Mouse (Mus musculus) left cerebral cortex, postnatal 25 days (tissue): ENCODE measurements at regions not wholly inside any gene's neighbourhood (a gene's known extent, or its start where the extent isn't known, plus 50 kb on each side); places are given as distances from the start of the nearest gene placed in this dataset.

Experiments used
- DNase-seq, 2 experiments: peaks; one replicate each; pipeline ENCODE4 v3.0.0; 2022; ENCODE audit warnings: low spot score in 2 of 2, mixed read lengths in 1 of 2
- intact Hi-C: fragments of 180-260 bp; cut with DNase I; formaldehyde crosslinking; loops from one replicate; pipeline ENCODE4 v1.15.1; 2025

DNA sequence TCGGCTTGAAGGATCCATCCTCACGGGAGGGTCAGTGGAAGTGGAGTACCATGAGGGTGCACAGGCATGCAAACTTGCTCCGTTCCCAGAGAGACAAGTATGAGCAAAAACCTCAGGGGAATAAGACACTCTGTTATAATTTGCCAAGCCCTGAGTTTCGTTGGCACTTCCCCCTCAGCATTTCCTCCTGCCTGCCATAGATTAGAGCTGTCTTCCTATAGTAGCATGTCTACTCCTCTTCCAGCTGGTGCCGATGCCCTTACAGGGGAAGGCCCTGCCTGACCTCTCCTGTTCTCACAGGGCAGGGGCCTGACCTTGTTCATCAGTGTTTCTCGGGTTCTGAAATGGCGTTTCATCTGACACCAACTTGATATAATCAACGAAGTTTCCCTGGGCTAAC lies 611.9 kb upstream of the Nrp1 start:
- intact Hi-C loops, result no loop called here
- DNase-seq, result no peak

DNA sequence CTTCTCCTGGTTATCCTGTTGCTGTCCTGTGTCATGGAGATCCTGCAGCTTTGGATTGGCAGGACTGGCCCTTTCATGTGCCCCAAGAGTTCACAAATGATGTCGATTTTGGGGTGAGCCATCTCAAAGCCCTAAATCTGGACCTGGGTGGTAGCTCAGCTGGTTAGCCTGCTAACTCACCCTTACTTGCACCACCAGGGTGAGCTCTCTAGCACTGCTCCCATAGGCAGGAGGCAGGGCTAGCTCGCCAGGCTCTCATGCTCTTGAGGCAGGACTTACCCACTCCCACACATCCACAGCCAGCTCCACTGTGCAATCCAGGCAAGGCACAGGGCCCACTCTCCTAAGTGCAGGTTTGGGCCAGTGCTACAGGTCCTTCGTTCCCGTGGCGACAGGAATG lies 605.5 kb upstream of the Nrp1 start:
- intact Hi-C loops, result no loop called here
- DNase-seq, result no peak

DNA sequence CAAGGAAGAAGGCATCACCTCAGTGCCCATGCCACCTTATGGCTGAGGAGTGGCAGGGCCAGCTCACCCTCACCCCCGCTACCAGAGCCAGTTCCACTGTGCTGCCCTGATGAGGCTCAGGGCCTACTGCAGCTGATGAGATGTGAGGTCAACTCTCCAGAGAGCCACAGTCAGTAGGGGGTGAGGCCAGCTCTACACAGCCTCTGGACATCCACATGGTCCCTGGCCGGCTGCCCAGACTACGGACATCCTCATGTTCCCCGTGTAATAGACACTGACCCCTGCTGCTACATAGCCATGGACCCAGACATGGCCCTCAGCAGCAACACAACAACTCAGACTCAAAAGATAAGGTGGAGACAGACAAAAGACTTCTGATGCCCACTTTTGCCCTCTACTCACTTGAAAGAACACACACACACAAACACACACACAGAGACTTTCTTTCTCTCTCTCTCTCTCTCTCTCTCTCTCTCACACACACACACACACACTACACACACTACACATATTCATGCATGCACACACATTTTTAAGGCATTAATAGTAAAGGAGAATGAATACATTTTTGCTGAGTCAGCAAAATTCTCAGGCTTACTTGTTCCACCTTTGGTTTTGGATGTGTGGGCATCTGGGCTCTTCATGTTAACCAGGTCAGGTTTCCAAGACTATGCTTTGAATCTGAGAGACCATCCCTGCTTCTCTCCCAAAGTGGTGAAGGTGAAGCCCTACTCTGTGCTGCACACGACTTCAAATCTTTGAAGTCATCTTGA lies 604.4 kb upstream of the Nrp1 start:
- no peak for DNase-seq
- intact Hi-C loops, result no loop called here

DNA sequence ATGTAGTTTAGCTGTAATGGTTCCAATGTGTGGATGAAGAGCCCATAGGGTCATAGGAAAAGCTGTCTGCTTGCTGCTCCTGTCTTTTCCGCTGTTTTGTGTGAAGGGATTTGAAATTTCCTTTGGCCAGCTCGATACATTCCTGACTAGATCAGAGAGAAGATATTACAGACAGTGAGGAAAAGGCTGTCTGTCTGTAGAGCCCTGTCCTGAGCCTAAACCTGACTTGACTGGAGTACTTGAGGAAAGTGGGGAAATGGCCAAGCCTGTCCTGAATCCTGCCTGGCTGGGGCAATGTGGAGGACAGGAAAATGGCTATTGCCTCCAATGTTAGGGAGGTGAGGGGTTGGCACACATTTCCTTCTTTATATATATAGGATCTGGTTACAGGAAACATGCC lies 601.0 kb upstream of the Nrp1 start:
- DNase-seq, result no peak
- intact Hi-C loops, result no loop called here

DNA sequence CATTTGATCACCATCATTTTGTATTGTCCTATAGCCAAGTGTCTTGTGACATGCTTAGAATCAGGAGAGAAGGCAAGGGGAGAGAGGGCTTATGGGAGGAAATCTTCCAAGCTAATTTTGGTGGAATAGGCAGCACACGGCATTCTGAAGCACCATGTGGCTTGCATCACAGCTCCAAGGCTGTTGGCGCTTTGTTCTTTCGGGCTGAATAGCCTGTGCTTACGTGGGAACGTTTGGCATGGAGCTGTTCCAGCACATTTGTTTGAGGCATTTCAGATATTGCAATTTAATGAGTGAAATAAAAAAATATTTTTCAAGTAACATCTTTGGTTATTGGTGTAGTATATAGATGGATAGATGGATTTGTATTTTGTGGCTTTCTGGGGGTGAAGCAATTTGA lies 598.5 kb upstream of the Nrp1 start:
- no peak for DNase-seq
- intact Hi-C loops, result no loop called here

DNA sequence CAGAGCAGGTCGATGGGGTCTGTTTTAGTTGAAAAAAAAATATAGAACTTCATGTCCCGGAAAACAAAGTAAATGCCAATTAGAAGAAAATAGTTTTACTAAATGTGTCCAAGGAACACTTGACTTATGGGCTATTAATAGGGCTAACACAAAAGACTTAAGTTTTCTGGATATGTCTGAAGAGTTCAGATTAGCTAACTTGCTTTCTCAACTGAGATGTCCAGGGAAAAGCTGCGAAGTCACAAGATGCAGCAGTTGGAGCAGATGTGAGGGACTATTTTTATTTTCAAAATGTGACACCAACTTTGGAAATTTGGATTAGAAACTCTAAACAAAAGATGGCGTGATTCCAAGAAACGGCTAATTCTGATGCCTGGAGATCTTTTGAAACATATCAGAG lies 593.2 kb upstream of the Nrp1 start:
- no peak for DNase-seq
- intact Hi-C loops, result no loop called here

DNA sequence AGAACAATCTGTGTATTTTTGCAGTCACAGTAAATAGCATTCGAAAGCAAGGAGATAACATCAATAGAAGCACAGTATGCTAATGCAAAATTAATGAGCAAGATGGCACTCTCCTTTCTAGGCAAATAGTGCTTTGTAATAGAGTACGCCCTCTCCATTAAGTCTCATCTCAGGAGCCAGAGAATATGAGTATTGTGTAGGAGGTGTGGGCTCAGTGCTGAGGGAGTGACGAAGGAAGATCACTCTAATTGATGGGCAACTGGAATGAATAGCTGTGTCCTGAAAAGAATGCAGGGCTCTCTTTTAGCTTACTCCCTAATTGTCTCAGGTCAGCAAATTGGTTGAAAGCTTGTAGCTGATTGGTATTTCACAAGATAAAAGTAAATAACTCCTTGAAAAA lies 590.1 kb upstream of the Nrp1 start:
- intact Hi-C loops, result no loop called here
- no peak for DNase-seq

DNA sequence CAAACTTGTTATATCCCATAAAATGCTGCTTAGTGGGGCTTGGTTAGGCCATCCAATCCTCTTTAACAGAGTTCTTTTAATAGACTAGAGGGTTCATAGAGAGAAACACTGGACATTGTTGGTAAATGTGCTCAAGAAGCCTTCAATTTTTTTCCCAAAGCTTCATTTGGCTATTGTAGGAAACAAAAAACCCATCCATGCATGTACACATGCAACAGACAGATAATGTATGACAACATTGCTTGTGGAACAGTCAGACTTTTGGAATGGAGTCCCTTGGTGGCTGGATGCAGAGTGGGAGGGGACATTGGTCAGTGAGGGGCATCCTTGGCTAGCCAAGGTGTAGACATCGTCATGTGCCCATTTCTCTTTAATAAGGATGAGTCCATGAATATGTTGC lies 588.8 kb upstream of the Nrp1 start:
- DNase-seq, result no peak
- intact Hi-C loops, result no loop called here

DNA sequence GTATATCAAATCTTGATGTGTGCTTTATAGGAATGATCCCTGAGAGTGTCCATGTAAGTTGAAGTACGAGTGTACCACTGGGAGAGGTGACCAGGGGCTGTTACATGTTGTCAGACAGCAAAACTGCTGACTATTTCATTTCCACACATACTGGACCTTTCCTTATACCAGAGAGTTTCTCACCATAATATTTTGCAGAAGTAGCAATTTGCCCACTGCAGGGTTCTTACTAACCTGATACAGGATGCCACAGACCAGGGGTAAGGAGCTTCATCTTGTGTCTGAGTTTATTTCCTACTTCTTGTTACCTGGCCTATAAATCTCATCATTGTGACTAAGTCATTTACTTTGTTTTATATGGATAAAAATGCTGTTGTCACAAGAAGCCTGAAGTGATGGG lies 586.6 kb upstream of the Nrp1 start:
- intact Hi-C loops, result no loop called here
- DNase-seq, result no peak

DNA sequence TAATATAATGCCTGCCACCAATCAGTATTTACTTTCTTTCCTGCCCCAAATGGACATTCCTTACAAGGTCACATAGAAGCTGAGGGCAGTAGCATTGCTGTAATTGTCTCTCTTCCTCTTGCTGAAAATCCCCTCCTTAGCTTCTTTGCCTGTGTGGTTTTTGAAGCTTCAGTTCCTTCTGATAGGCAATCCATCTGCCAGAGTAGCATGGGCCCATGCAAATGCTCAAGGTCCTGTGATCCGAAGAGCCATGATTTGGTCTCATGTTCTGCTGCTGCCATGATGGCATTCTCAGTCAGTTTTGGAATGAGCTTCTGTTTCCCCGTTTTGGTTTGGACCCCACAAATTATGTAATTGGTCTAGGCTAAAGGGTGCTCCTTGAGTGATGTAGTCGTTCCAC lies 586.0 kb upstream of the Nrp1 start:
- no peak for DNase-seq
- intact Hi-C loops, result no loop called here

DNA sequence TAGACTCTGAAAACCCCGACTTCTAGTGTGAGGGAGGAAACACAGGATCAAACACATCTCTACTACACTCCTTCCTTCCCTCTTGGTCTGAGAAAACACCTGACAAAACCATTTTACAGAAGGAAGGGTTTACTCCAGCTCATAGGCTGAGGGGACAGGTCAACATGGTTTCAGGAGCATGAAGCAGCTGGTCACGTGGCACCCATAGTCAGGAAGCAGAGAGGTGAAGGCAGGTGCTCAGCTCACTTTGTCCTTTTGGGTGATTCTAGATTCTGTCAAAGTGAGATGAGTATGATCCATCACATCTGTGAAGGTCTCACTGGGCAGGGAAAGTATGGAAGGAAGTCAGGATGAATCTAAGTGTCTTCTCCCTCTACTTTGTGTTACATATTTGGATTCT lies 585.5 kb upstream of the Nrp1 start:
- intact Hi-C loops, result no loop called here
- DNase-seq, result no peak

DNA sequence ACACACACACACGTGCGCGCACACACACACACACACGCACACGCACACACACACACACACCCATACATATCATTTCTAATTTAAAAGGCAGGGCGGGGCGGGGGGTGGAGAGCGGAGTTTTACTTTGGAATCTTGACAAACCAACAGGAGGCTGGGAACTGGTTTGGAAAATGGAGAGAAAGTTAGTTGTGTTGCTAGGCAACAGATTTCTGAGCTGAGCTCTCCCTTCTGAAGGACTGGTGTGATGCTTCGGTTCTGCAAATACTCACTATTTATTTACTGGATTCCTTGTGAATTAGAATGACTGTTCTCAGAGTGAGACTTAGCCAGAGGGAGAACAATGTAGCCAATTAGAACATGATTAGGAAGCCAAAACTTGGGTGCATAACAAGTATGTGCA lies 583.8 kb upstream of the Nrp1 start:
- DNase-seq, result peak; percentile 31 to 75
- intact Hi-C loops, result no loop called here

DNA sequence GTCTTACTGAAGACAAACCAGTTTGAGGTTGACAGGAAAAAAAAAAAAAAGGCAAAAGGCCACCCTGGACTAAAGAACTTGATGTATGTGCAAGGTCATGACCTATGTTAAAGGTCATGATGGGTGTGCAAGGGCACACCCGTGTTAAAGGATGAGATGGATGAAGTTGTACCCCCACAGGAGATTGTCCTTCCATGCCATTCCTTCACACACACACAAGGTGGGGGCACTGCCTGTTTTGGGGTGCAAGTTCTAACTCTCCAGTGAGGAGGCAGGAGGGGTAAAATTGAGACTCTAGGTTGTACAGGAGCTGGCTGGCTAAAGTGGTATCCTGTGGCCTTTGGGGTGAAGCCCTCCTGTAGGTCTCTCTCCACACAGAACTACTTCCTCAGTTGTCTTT lies 583.2 kb upstream of the Nrp1 start:
- DNase-seq, result no peak
- intact Hi-C loops, result no loop called here

DNA sequence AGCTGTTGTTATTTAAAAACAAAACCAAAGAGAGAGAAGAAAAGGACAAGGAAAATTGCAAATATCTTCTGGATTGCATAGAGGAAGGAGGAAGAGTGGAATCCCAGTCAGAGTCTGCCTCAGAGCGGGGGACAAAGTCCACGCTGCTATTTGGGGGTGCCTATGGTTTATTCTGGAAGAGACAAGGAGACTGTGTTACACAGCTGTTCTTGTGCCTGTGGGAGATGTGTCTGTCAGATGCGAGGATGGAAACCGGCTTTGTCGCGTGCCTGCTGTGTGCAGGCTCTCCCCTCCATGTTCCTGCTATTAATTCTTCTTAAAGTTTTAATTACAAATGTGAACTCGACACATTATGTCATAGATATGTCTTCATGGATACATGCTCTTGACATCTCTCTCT lies 582.7 kb upstream of the Nrp1 start:
- intact Hi-C loops, result no loop called here
- peak in 1 of 2 experiments; percentile 36 for DNase-seq

DNA sequence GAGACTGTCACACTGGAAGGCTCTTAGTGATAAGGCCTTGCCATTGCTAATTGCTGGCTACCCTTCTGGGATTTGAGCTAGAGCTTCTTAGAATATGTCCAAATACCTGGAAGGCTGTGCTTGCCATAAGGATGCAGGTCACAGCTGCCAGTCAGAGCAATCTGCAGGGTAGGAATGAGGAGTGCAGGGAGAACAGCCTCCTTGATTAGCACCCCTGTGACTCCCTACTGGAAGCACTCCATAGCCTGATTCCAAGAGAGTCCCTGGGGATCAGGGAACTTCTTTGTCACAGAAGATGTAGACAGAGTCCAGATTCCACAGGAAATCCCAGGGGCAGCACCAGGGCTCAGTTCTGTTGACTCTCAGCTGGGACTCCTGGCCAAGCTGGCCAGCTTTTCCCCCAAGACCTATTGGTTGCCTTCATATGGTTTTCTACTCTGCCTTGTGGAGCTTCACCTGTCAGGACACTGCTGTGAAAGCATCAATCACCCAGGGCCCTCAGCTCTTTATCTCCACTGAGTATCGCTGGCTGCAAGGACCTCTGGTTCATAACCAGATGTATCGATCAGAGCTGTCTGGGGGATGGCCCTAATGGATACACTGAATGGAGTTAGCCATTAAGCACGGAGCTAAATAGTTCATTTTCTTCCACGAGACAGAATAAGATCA lies 579.9 kb upstream of the Nrp1 start:
- intact Hi-C loops, result no loop called here
- no peak for DNase-seq

DNA sequence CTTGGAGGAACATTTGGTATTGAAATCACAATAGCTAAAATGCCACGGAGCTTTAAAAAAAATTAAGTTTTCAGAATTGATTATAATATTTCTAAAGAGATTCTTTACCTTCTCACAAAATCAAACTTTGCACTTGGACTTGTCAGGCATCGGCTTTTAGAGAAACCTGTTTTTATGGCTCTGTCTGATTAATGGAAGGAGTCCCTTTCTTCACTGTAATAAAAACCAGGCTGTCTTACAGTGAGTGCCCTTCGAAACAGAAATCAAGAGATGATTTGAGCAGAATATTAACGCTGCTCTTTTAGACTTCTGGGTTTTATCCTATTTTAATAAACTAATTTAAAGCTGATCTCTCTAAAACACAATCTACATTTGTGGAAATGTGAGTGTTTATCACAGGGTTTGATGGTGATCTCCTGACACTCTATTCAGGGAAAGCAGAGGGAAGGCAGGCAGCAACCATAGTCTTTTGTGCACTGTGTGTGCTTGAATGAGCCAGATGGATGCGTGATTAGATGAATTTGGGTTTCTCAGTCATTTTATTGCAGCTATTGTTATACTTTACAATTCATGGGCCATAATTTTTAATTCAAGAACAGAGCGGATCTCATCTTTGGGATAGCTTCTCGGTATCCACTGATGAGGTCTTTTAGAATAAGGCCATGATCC lies 579.2 kb upstream of the Nrp1 start:
- DNase-seq, result no peak
- intact Hi-C loops, result no loop called here

DNA sequence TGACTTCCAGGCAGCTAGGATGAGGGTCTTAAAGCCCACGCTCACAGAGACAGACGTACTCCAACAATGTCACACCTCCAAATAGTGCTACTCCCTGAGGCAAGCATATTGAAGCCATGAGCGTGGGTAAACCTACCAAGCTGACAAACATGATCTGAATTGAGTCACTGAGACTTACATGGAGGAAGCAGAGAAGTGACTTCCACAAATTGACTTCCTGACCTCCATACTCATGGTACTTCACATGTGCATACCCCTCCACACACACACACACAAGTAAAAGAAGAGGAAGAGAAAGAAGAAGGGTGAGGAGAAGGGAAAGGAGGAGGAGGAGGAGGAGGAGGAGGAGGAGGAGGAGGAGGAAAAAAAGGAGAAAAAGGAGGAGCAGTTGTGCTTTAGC lies 577.8 kb upstream of the Nrp1 start:
- DNase-seq, result no peak

DNA sequence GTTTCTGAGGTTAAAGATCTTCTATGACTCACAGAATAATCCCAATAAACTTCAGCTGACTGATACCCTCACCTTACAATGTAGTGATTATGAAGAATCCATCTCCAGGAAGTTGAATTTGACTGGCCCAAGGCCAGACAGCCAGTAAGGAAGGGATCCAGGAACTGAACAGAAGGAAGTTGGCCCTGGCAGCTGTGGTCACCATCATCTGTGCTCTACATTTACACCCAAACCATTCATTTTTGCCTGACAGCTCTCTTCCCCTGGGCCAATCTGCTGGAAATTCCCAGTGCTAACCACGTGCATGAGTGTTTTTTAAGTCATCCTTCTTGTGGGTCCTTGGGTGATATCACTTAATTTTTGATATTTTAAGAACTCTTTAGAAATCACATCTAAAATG lies 577.4 kb upstream of the Nrp1 start:
- intact Hi-C loops, result no loop called here
- DNase-seq, result no peak

More for the DNA sequence above, 577.8 kb upstream of the Nrp1 start:
- intact Hi-C loops, result no loop called here

DNA sequence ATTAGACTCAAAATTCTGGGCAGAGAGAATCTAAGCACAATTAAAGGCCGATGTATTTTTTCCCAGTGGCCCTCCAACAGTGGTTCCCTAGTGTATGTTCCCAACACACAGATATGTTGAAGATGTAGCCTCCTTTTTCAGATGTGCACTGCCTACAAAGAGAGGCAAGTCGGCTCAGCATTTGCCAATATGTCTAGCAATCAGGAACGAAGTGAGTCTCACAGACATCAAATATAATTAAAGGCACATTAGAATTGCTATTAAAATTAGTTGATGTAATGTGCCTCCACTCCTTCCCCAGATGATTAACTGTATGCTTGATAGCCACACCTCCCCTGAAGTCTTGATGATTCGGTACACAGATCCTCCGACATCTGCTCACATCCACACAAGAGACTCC lies 565.8 kb upstream of the Nrp1 start:
- intact Hi-C loops, result loop anchor here (10.0 kb wide), 1 partner anchor 1112 kb away; no protein-coding TSS in a partner anchor
- no peak for DNase-seq

DNA sequence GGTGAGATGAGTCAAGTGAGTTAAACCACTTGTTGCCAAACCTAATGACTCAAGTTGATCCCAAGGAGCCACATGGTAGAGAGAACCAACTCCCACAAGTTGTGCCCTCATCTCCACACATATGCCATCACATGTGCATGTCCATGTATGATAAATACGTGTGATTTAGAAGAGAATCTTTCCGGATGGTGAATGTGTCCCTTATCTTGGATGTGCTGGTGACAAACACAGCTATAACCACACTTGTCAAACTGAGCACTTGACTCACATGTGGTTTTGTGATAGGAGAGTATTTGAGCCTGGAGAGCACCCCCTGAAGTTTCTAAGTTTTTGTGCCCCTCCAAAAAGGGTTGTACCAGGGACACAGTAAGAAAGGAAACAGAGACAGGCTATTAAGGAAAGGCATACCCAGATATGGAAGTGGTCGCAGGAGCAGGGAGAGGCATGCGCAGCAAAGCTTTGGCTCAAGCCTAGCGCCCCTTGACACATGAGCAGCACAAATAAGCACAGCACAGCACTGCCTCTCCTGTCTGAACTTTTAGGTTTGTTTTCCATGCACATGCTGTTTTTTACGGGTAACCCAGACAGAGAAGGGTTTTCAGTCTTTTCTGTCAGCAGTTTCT lies 558.4 kb upstream of the Nrp1 start:
- intact Hi-C loops, result loop anchor here (10.0 kb wide), 1 partner anchor 1105 kb away; no protein-coding TSS in a partner anchor
- DNase-seq, result no peak

DNA sequence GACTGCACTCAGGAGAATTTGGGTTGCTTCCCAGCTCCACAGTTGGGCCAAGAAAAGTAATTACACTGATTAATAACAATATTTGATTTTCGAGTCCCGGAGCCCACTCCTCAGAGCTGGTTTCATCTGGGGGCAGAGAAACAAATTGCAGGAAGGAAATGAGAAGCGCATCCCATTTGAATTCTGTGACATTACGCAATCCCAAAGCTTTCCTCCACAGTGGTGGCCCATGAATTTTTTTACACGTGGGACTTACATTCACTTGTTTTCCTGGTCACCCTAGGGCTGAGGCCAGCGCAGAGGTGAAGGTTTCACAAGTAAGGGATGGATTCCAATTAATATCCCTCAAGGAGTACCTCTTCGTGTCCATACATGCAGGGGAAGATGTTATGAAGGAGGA lies 556.3 kb upstream of the Nrp1 start:
- intact Hi-C loops, result no loop called here
- no peak for DNase-seq
